Mouse (Mus musculus) kidney, embryonic 16.5 days (tissue): Measurements from ENCODE around the gene Hist2h2ac. TPM values are rescaled to one million over a fixed set of nuclear protein-coding genes. Genes with fewer than 3 reads are reported as not detected.
"Not testable (repeated sequence)": the region's sequence is repeated elsewhere in the genome, so short reads cannot be mapped to it uniquely, and the experiment has no call there.

Experiments used
- ATAC-seq: fragments of 200-750 bp; cut with Nextera tagmentation; 2 replicates; pipeline ENCODE4 v1.8.0; 2017; ENCODE audit warnings: moderate TSS enrichment; ENCODE audit not compliant: low FRiP score, low TSS enrichment
- H3K27ac ChIP-seq: fragments of 300-500 bp; sonication (generic); 2 replicates; pipeline ENCODE4 v1.5.1; 2014; ENCODE audit warnings: low read length
- H3K27me3 ChIP-seq: fragments of 300-500 bp; sonication (generic); 2 replicates; pipeline ENCODE4 v1.6.1; 2014; ENCODE audit warnings: low read length, control low read depth, mixed read lengths; ENCODE audit not compliant: insufficient read depth
- H3K36me3 ChIP-seq: fragments of 300-500 bp; sonication (generic); 2 replicates; pipeline ENCODE4 v1.6.1; 2014; ENCODE audit warnings: low read length, control low read depth, mixed read lengths; ENCODE audit not compliant: insufficient read depth
- H3K4me1 ChIP-seq: fragments of 300-500 bp; sonication (generic); 2 replicates; pipeline ENCODE4 v1.6.1; 2014; ENCODE audit warnings: low read length, control low read depth, mixed read lengths; ENCODE audit not compliant: insufficient read depth
- H3K4me2 ChIP-seq: fragments of 300-500 bp; sonication (generic); replicated peaks from 2 replicates; pipeline ENCODE4 v1.6.1; 2014; ENCODE audit warnings: low read depth, low read length
- H3K4me3 ChIP-seq: fragments of 300-500 bp; sonication (generic); 2 replicates; pipeline ENCODE4 v1.5.1; 2014; ENCODE audit warnings: mild to moderate bottlenecking, low read length
- H3K9ac ChIP-seq: fragments of 300-500 bp; sonication (generic); replicated peaks from 2 replicates; pipeline ENCODE4 v1.6.1; 2014; ENCODE audit warnings: low read length
- H3K9me3 ChIP-seq: fragments of 300-500 bp; sonication (generic); 2 replicates; pipeline ENCODE4 v1.6.1; 2016; ENCODE audit warnings: low read length, control low read depth
- WGBS: fragments of 180-500 bp; shearing (Covaris S2); extraction: QIAGEN DNeasy Blood & Tissue Kit; methylation state at CpG from one replicate; pipeline ENCODE4 v1.1.7; 2014; 5-methylcytosine and 5-hydroxymethylcytosine counted together
- polyA plus RNA-seq: library from polyadenylated mRNA; unstranded; fragments of >200 nt; fragmentation: Nextera tagmentation; extraction: Ambion mirVana; gene quantifications from 2 replicates; pipeline ENCODE4 v1.2.1, GENCODE M21; 2015

Hist2h2ac gene
- polyA plus RNA-seq, 1 experiment from 2014 or later: 7.5 TPM

- no peaks in the 10 kb centered on the region for H3K9me3 ChIP-seq
- peak overlapping the region; percentile 100 for H3K27ac ChIP-seq
- 0 out of 2 replicates have a peak, but pooled peaks cover 3% of the 10 kb centered on the region for H3K27me3 ChIP-seq
- no peaks in the 10 kb centered on the region for H3K36me3 ChIP-seq
- WGBS: under 1% methylated on average over 12 of the region's 12 CpGs
- peak overlapping the region; percentile 72 for H3K4me3 ChIP-seq
- H3K4me1 ChIP-seq: peaks cover 34% of the 10 kb centered on the region
- no peak for ATAC-seq
- H3K4me2 ChIP-seq: peak overlapping the region; percentile 77
- H3K9ac ChIP-seq: peak overlapping the region; percentile 89
Measured at GRCm38 (mm10) chr3:96219191-96219641, 1.5 kb downstream of the Hist2h2ac start.

- Histone ChIP-seq H3K27me3 (0 out of 2 replicates have a peak, but pooled peaks cover 5% of the 10 kb centered on the region), H3K9me3 (no peaks in the 10 kb centered on the region), H3K36me3 (no peaks in the 10 kb centered on the region), H3K9ac (no peak overlapping the region), H3K4me3 (no peak overlapping the region), H3K4me2 (no peak overlapping the region), H3K4me1 (peaks cover 3% of the 10 kb centered on the region; the same call in 1 of the 2 replicates), H3K27ac (no peak overlapping the region)
- no peak for ATAC-seq
- WGBS: 27% methylated on average over 15 of the region's 15 CpGs
Measured at GRCm38 (mm10) chr3:96209242-96209641, 11.4 kb downstream of the Hist2h2ac start.

- Histone ChIP-seq H3K4me3 (no peak overlapping the region), H3K9ac (no peak overlapping the region), H3K4me1 (peaks cover 3% of the 10 kb centered on the region; the same call in 1 of the 2 replicates), H3K9me3 (no peaks in the 10 kb centered on the region), H3K36me3 (no peaks in the 10 kb centered on the region), H3K27me3 (0 out of 2 replicates have a peak, but pooled peaks cover 5% of the 10 kb centered on the region), H3K27ac (no peak overlapping the region), H3K4me2 (no peak overlapping the region)
- no peak for ATAC-seq
- WGBS: 79% methylated on average over 3 of the region's 3 CpGs
Measured at GRCm38 (mm10) chr3:96207819-96208218, 12.9 kb downstream of the Hist2h2ac start.

GRCm38 (mm10) chr3:96199731-96200130 lies 20.9 kb downstream of the Hist2h2ac start:
- Histone ChIP-seq H3K27ac (no peak overlapping the region), H3K36me3 (peaks cover 4% of the 10 kb centered on the region; the same call in 1 of the 2 replicates), H3K9ac (no peak overlapping the region), H3K27me3 (no peaks in the 10 kb centered on the region), H3K4me3 (no peak overlapping the region), H3K9me3 (peaks cover 4% of the 10 kb centered on the region; the same call in 1 of the 2 replicates), H3K4me2 (no peak overlapping the region), H3K4me1 (peaks cover 12% of the 10 kb centered on the region)
- ATAC-seq: no peak
- WGBS: 45% methylated on average over 2 of the region's 2 CpGs

GRCm38 (mm10) chr3:96198601-96199251 lies 22.0 kb downstream of the Hist2h2ac start:
- peaks cover 12% of the 10 kb centered on the region for H3K4me1 ChIP-seq
- H3K36me3 ChIP-seq, H3K9ac ChIP-seq, H3K9me3 ChIP-seq, H3K27ac ChIP-seq, H3K4me3 ChIP-seq, H3K27me3 ChIP-seq, ATAC-seq: not testable (repeated sequence)
- WGBS: 34% methylated on average over 6 of the region's 8 CpGs
- H3K4me2 ChIP-seq: peak overlapping the region; percentile 95

- 2% methylated on average over 6 of the region's 6 CpGs for WGBS
- no peaks in the 10 kb centered on the region for H3K27me3 ChIP-seq
- H3K9ac ChIP-seq: peak overlapping the region; percentile 91
- ATAC-seq: peak; percentile 50
- H3K4me2 ChIP-seq: peak overlapping the region; percentile 95
- no peak overlapping the region for H3K27ac ChIP-seq
- peaks cover 12% of the 10 kb centered on the region for H3K4me1 ChIP-seq
- H3K4me3 ChIP-seq: peak overlapping the region; percentile 83
- peaks cover 4% of the 10 kb centered on the region; the same call in 1 of the 2 replicates for H3K9me3 ChIP-seq
- peaks cover 4% of the 10 kb centered on the region; the same call in 1 of the 2 replicates for H3K36me3 ChIP-seq
Measured at GRCm38 (mm10) chr3:96198181-96198580, 22.5 kb downstream of the Hist2h2ac start.

- H3K4me2 ChIP-seq: peak overlapping the region; percentile 95
- peaks cover 12% of the 10 kb centered on the region for H3K4me1 ChIP-seq
- peak overlapping the region; percentile 91 for H3K9ac ChIP-seq
- H3K36me3 ChIP-seq: peaks cover 4% of the 10 kb centered on the region; the same call in 1 of the 2 replicates
- no peaks in the 10 kb centered on the region for H3K27me3 ChIP-seq
- H3K9me3 ChIP-seq: peaks cover 4% of the 10 kb centered on the region; the same call in 1 of the 2 replicates
- H3K4me3 ChIP-seq: peak overlapping the region; percentile 83
- peak; percentile 93 for ATAC-seq
- WGBS: under 1% methylated on average over 50 of the region's 50 CpGs
- H3K27ac ChIP-seq: peak overlapping the region; percentile 92
Measured at GRCm38 (mm10) chr3:96197129-96197749, 23.4 kb downstream of the Hist2h2ac start.

GRCm38 (mm10) chr3:96196437-96197128 lies 24.1 kb downstream of the Hist2h2ac start:
- Histone ChIP-seq H3K27ac (peak overlapping the region; percentile 92), H3K9ac (peak overlapping the region; percentile 91), H3K27me3 (no peaks in the 10 kb centered on the region), H3K4me1 (peaks cover 12% of the 10 kb centered on the region), H3K4me2 (peak overlapping the region; percentile 95), H3K4me3 (peak overlapping the region; percentile 83), H3K36me3 (peaks cover 4% of the 10 kb centered on the region; the same call in 1 of the 2 replicates), H3K9me3 (peaks cover 4% of the 10 kb centered on the region; the same call in 1 of the 2 replicates)
- WGBS: 16% methylated on average over 27 of the region's 27 CpGs
- peak; percentile 49; the same call in 1 of the 2 replicates for ATAC-seq

GRCm38 (mm10) chr3:96195616-96196313 lies 24.9 kb downstream of the Hist2h2ac start:
- Histone ChIP-seq H3K27me3 (no peaks in the 10 kb centered on the region), H3K4me1 (peaks cover 12% of the 10 kb centered on the region), H3K36me3 (peaks cover 4% of the 10 kb centered on the region; the same call in 1 of the 2 replicates), H3K9me3 (peaks cover 4% of the 10 kb centered on the region; the same call in 1 of the 2 replicates), H3K27ac (no peak overlapping the region), H3K4me2 (no peak overlapping the region), H3K4me3 (no peak overlapping the region), H3K9ac (no peak overlapping the region)
- 92% methylated on average over 11 of the region's 11 CpGs for WGBS
- no peak for ATAC-seq
